Mouse (Mus musculus) limb, embryonic 14.5 days (tissue): ENCODE data around the gene H13. TPM values are rescaled to one million over a fixed set of nuclear protein-coding genes. Genes with fewer than 3 reads are reported as not detected.

Experiments
- ATAC-seq: fragments of 200-750 bp; cut with Nextera tagmentation; 2 replicates; pipeline ENCODE4 v1.8.0; 2017; ENCODE audit warnings: low read depth, moderate number of reproducible peaks, moderate TSS enrichment; ENCODE audit not compliant: low FRiP score
- DNase-seq: peaks from one replicate; pipeline ENCODE4 v3.0.0-alpha.2; 2015; ENCODE audit warnings: low spot score
- H3K27ac ChIP-seq: fragments of 300-500 bp; sonication (generic); replicated peaks from 2 replicates; pipeline ENCODE4 v1.5.1; 2014; ENCODE audit warnings: low read depth, mild to moderate bottlenecking, low read length, moderate library complexity, mixed read lengths
- H3K27me3 ChIP-seq: fragments of 300-500 bp; sonication (generic); 2 replicates; pipeline ENCODE4 v1.6.1; 2014; ENCODE audit warnings: low read length, mixed read lengths; ENCODE audit not compliant: control insufficient read depth, insufficient read depth
- H3K36me3 ChIP-seq: fragments of 300-500 bp; sonication (generic); 2 replicates; pipeline ENCODE4 v1.6.1; 2014; ENCODE audit warnings: mild to moderate bottlenecking, low read length, moderate library complexity, mixed read lengths; ENCODE audit not compliant: control insufficient read depth, insufficient read depth
- H3K4me1 ChIP-seq: fragments of 300-500 bp; sonication (generic); 2 replicates; pipeline ENCODE4 v1.6.1; 2014; ENCODE audit warnings: antibody characterized with exemption, low read length, mixed read lengths; ENCODE audit not compliant: control insufficient read depth, insufficient read depth
- H3K4me2 ChIP-seq: fragments of 300-500 bp; sonication (generic); replicated peaks from 2 replicates; pipeline ENCODE4 v1.6.1; 2014; ENCODE audit warnings: low read depth, mild to moderate bottlenecking, low read length, moderate library complexity; ENCODE audit not compliant: severe bottlenecking
- H3K4me3 ChIP-seq: fragments of 300-500 bp; sonication (generic); replicated peaks from 2 replicates; pipeline ENCODE4 v1.5.1; 2014; ENCODE audit warnings: low read length
- H3K9ac ChIP-seq: fragments of 300-500 bp; sonication (generic); 2 replicates; pipeline ENCODE4 v1.6.1; 2014; ENCODE audit warnings: mild to moderate bottlenecking, low read depth, low read length, moderate library complexity; ENCODE audit not compliant: severe bottlenecking
- H3K9me3 ChIP-seq: fragments of 300-500 bp; sonication (generic); 2 replicates; pipeline ENCODE4 v1.6.1; 2016; ENCODE audit warnings: low read length; ENCODE audit not compliant: control insufficient read depth
- POLR2A ChIP-seq: fragments of 200-500 bp; IDR thresholded peaks from 2 replicates; pipeline ENCODE4 v1.8.0; 2012; ENCODE audit warnings: inconsistent platforms, mild to moderate bottlenecking, moderate library complexity, borderline replicate concordance; ENCODE audit not compliant: insufficient read depth, insufficient read length; ENCODE audit errors: extremely low read depth
- WGBS: fragments of 180-500 bp; shearing (Covaris S2); extraction: QIAGEN DNeasy Blood & Tissue Kit; methylation state at CpG from one replicate; pipeline ENCODE4 v1.1.7; 2014; 5-methylcytosine and 5-hydroxymethylcytosine counted together
- polyA plus RNA-seq, 2 experiments: library from polyadenylated mRNA; depleted of rRNA in 1 of 2; stranded (reverse) in 1 of 2; unstranded in 1 of 2; fragments of >200 nt; fragmentation: Nextera tagmentation in 1 of 2; extraction: Ambion mirVana in 1 of 2; gene quantifications; 2 replicates each; pipeline versions ENCODE4 v1.2.1 to v1.2.3; 2012 to 2014

The H13 gene
- polyA plus RNA-seq, 2 experiments = 148 to 151 TPM

DNA sequence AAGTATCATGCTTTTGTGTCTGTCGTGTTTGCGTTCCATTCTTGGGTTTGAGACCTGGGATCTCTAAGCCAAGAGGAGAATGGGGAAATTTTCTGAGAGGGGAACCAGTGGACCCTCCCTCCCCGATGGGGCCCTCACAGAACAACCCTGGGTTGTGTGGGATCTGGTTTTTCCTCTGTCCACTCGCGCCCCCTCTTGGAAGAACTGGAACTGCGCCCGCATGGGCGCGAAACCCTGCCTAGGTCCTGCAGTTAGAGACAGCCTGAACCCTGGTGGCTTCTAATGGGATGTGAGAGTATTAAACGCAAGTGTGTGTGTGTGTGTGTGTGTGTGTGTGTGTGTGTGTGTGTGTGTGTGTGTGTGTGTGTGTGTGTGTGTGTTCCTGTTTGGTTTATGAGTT, 73.2 kb downstream of the H13 start:
- H3K27me3 ChIP-seq = no peaks in the 10 kb centered on the region
- peaks cover 8% of the 10 kb centered on the region; the same call in 1 of the 2 replicates for H3K36me3 ChIP-seq
- DNase-seq (peak; percentile 74), ATAC-seq (no peak)
- WGBS = 26% methylated on average over 10 of the region's 10 CpGs
- peak overlapping the region; percentile 53 for H3K27ac ChIP-seq
- H3K4me1 ChIP-seq = peaks cover 30% of the 10 kb centered on the region
- no peak overlapping the region for H3K9ac ChIP-seq
- TF ChIP-seq POLR2A = no peak
- H3K4me2 ChIP-seq = no peak overlapping the region
- H3K9me3 ChIP-seq = no peaks in the 10 kb centered on the region
- no peak overlapping the region for H3K4me3 ChIP-seq

DNA sequence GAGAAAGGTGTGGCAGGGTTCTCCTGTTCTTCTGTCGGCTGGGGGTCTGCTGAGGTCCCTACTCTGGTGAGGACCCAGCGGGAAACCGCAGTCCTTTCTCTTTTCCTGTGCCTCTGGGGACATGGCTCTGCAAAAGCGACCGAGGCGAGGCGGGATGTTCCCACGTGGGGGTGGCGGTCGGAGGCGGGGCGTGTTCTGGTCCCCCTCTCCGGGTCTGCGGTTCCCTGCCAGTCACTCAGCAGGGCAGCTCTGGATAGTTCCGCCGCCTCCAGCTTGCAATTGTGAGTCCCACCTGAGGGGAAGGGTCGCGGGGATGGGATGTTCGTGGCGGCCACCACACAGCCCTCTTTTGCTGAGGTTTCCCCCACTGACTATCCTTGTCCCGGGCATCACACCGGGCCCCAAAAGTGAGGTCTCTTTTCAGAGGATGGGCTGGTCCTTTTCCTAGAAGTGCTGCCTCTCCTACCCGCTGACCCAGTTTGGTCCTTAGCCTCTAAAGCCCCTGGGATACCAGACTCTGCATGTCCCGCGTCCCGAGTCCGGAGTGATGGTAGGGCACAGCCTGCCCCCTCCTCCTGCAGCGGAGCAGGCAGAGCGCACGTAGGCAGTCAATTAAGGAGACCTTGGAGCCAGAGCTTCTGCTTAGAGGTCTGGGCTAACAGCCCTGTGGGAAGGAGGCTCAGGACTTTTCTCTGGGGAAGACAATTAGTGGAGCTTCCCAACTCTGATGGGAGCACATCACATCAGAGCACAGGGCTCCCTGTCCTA, 84.9 kb downstream of the H13 start, which contains the start of gene Cox4i2:
Gene Cox4i2, plus strand, starts transcription at position 230 of the 768 bp plus-strand sequence.
- peak within 1 kb of the TSS; percentile 54 for H3K4me2 ChIP-seq
- no peak within 1 kb of the TSS for H3K27ac ChIP-seq
- no peaks in the 10 kb centered on the region for H3K27me3 ChIP-seq
- no peak for ATAC-seq
- WGBS = under 1% methylated on average over 30 of the region's 30 CpGs
- TF ChIP-seq POLR2A = no peak
- no peak for DNase-seq
- H3K9ac ChIP-seq = peak within 1 kb of the TSS; percentile 46
- no peaks in the 10 kb centered on the region for H3K9me3 ChIP-seq
- peaks cover 18% of the 10 kb centered on the region for H3K4me1 ChIP-seq
- peak within 1 kb of the TSS; percentile 32 for H3K4me3 ChIP-seq
- H3K36me3 ChIP-seq = no peaks in the 10 kb centered on the region

DNA sequence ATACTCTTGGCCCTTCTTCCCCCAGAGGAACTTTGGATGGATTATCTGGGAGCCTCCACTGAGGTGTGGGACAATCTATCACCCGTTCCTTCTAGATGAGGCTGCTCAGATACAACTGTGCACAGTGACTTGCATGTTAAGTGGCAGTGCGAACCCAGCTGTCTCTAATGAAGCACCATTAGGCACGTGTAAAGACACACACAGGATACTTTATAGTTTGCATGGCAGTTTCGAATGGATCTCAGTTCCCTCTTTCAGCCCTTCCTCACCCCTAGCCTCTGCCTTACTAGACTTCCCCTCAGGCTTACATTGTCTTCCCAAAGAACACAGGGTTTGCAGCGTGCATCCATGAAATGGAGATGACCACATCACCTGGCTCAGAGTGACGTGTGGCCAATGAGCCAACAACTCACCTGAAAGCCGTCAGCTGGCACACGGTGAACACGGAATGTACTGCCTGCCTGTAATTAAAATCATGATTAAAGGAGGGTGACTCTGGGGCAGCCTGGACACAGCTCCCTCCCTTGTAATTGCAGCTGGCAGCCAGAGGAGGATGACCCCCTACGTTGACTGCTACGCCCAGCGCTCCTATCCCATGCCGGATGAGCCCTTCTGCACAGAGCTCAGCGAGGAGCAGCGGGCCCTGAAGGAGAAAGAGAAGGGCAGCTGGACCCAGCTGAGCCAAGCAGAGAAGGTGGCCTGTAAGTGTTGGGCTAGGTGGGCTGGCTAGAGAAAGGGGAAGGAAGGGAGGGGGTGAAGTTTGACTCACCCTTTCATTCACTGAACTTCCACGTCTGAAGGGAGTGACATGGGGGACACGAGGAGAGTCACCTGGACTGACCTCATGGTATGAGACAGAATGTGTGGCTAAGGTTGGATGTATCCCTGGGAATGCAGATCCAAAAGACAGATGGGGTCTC, 87.5 kb downstream of the H13 start:
- Histone ChIP-seq H3K4me2 (no peak overlapping the region), H3K4me3 (no peak overlapping the region), H3K27me3 (no peaks in the 10 kb centered on the region), H3K27ac (no peak overlapping the region), H3K4me1 (peaks cover 18% of the 10 kb centered on the region), H3K36me3 (no peaks in the 10 kb centered on the region), H3K9ac (no peak overlapping the region), H3K9me3 (no peaks in the 10 kb centered on the region)
- DNase-seq (no peak), ATAC-seq (no peak)
- no peak for TF ChIP-seq POLR2A
- WGBS = 65% methylated on average over 17 of the region's 17 CpGs

DNA sequence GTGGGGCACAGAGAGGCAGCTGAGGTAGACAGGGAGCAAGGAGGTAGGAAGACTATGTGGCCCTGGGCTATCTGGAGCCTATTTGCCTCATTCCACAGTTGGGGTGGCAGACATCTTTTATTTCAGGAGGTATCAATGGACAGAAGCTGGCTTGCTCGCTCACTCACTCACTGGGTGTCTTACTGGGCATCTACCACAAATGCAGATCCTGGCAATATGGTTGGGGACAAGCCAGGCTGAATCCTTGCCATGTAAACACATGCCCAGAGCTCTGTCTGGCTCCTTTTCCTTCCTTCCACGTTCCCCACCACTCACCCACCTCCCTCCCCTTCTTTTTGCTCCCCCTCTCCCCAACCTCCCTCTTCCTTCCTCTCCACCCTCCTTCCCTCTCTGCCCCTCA, 88.2 kb downstream of the H13 start:
- Histone ChIP-seq H3K4me3 (no peak overlapping the region), H3K4me1 (peaks cover 18% of the 10 kb centered on the region), H3K9me3 (no peaks in the 10 kb centered on the region), H3K9ac (no peak overlapping the region), H3K27ac (no peak overlapping the region), H3K36me3 (0 out of 2 replicates have a peak, but pooled peaks cover under 1% of the 10 kb centered on the region), H3K4me2 (no peak overlapping the region), H3K27me3 (no peaks in the 10 kb centered on the region)
- TF ChIP-seq POLR2A = no peak
- no peak for DNase-seq
- WGBS = 52% methylated on average over 2 of the region's 2 CpGs
- ATAC-seq = no peak

Other genes with a start within 250 kb of the H13 start
- not detected in 2 replicates for gene Defb23, start 204.8 kb upstream of the H13 start, polyA plus RNA-seq (2012; rRNA removed)
- gene Defb23, start 204.8 kb upstream of the H13 start, polyA plus RNA-seq (2014; fragmentation: Nextera tagmentation; extraction: Ambion mirVana) = not detected in 2 replicates
- gene Defb20, start 192.4 kb upstream of the H13 start, polyA plus RNA-seq (2012; rRNA removed) = 0.12 TPM in 1 of 2 replicates, not detected in the other
- not detected in 2 replicates for gene Defb20, start 192.4 kb upstream of the H13 start, polyA plus RNA-seq (2014; fragmentation: Nextera tagmentation; extraction: Ambion mirVana)
- gene Defb22, start 179.3 kb upstream of the H13 start, polyA plus RNA-seq (2012; rRNA removed) = 0.13 TPM in 1 of 2 replicates, not detected in the other
- not detected in 2 replicates for gene Defb22, start 179.3 kb upstream of the H13 start, polyA plus RNA-seq (2014; fragmentation: Nextera tagmentation; extraction: Ambion mirVana)
- gene Defb26, start 157.8 kb upstream of the H13 start, polyA plus RNA-seq (2012; rRNA removed) = not detected in 2 replicates
- not detected in 2 replicates for gene Defb26, start 157.8 kb upstream of the H13 start, polyA plus RNA-seq (2014; fragmentation: Nextera tagmentation; extraction: Ambion mirVana)
- gene Defb28, start 151.2 kb upstream of the H13 start, polyA plus RNA-seq (2012; rRNA removed) = 0.61 TPM in 1 of 2 replicates, not detected in the other
- not detected in 2 replicates for gene Defb28, start 151.2 kb upstream of the H13 start, polyA plus RNA-seq (2014; fragmentation: Nextera tagmentation; extraction: Ambion mirVana)
- gene Defb29, start 129.4 kb upstream of the H13 start, polyA plus RNA-seq (2012; rRNA removed) = not detected in 2 replicates
- gene Defb29, start 129.4 kb upstream of the H13 start, polyA plus RNA-seq (2014; fragmentation: Nextera tagmentation; extraction: Ambion mirVana) = not detected in 2 replicates
- not detected in 2 replicates for gene Gm17416, start 100.1 kb upstream of the H13 start, polyA plus RNA-seq (2012; rRNA removed)
- gene Gm17416, start 100.1 kb upstream of the H13 start, polyA plus RNA-seq (2014; fragmentation: Nextera tagmentation; extraction: Ambion mirVana) = not detected in 2 replicates
- not detected in 2 replicates for gene Defb21, start 96.7 kb upstream of the H13 start, polyA plus RNA-seq (2012; rRNA removed)
- not detected in 2 replicates for gene Defb21, start 96.7 kb upstream of the H13 start, polyA plus RNA-seq (2014; fragmentation: Nextera tagmentation; extraction: Ambion mirVana)
- not detected in 2 replicates for gene Defb19, start 89.1 kb upstream of the H13 start, polyA plus RNA-seq (2012; rRNA removed)
- gene Defb19, start 89.1 kb upstream of the H13 start, polyA plus RNA-seq (2014; fragmentation: Nextera tagmentation; extraction: Ambion mirVana) = not detected in 2 replicates
- gene Defb45, start 70.1 kb upstream of the H13 start, polyA plus RNA-seq (2012; rRNA removed) = not detected in 2 replicates
- not detected in 2 replicates for gene Defb45, start 70.1 kb upstream of the H13 start, polyA plus RNA-seq (2014; fragmentation: Nextera tagmentation; extraction: Ambion mirVana)
- gene Defb36, start 65.1 kb upstream of the H13 start, polyA plus RNA-seq (2012; rRNA removed) = not detected in 2 replicates
- not detected in 2 replicates for gene Defb36, start 65.1 kb upstream of the H13 start, polyA plus RNA-seq (2014; fragmentation: Nextera tagmentation; extraction: Ambion mirVana)
- gene Defb25, start 46.4 kb upstream of the H13 start, polyA plus RNA-seq (2012; rRNA removed) = 0.68 and 0.77 TPM in 2 replicates
- 1.6 and 3.2 TPM in 2 replicates for gene Defb25, start 46.4 kb upstream of the H13 start, polyA plus RNA-seq (2014; fragmentation: Nextera tagmentation; extraction: Ambion mirVana)
- gene Rem1, start 42.5 kb upstream of the H13 start, polyA plus RNA-seq (2012; rRNA removed) = 3.9 and 4.7 TPM in 2 replicates
- 2.6 and 4.4 TPM in 2 replicates for gene Rem1, start 42.5 kb upstream of the H13 start, polyA plus RNA-seq (2014; fragmentation: Nextera tagmentation; extraction: Ambion mirVana)
- 11.8 and 18.6 TPM in 2 replicates for gene Mcts2, start 17.6 kb downstream of the H13 start, polyA plus RNA-seq (2012; rRNA removed)
- gene Mcts2, start 17.6 kb downstream of the H13 start, polyA plus RNA-seq (2014; fragmentation: Nextera tagmentation; extraction: Ambion mirVana) = 26.8 and 27.2 TPM in 2 replicates
- gene Id1, start 66.8 kb downstream of the H13 start, polyA plus RNA-seq (2012; rRNA removed) = 444 and 565 TPM in 2 replicates
- gene Id1, start 66.8 kb downstream of the H13 start, polyA plus RNA-seq (2014; fragmentation: Nextera tagmentation; extraction: Ambion mirVana) = 184 and 198 TPM in 2 replicates
- gene Cox4i2, start 84.7 kb downstream of the H13 start, polyA plus RNA-seq (2012; rRNA removed) = 21.7 and 23.7 TPM in 2 replicates
- gene Cox4i2, start 84.7 kb downstream of the H13 start, polyA plus RNA-seq (2014; fragmentation: Nextera tagmentation; extraction: Ambion mirVana) = 33.6 and 34.7 TPM in 2 replicates
- gene Bcl2l1, start 162.3 kb downstream of the H13 start, polyA plus RNA-seq (2012; rRNA removed) = 46.8 and 54.3 TPM in 2 replicates
- gene Bcl2l1, start 162.3 kb downstream of the H13 start, polyA plus RNA-seq (2014; fragmentation: Nextera tagmentation; extraction: Ambion mirVana) = 91.2 and 96.3 TPM in 2 replicates
- gene Tpx2, start 178.5 kb downstream of the H13 start, polyA plus RNA-seq (2012; rRNA removed) = 36.0 and 51.3 TPM in 2 replicates
- 71.8 and 83.6 TPM in 2 replicates for gene Tpx2, start 178.5 kb downstream of the H13 start, polyA plus RNA-seq (2014; fragmentation: Nextera tagmentation; extraction: Ambion mirVana)
- 0.40 and 0.62 TPM in 2 replicates for gene Mylk2, start 241.9 kb downstream of the H13 start, polyA plus RNA-seq (2012; rRNA removed)
- gene Mylk2, start 241.9 kb downstream of the H13 start, polyA plus RNA-seq (2014; fragmentation: Nextera tagmentation; extraction: Ambion mirVana) = 0.10 TPM in 1 of 2 replicates, not detected in the other